Mouse (Mus musculus) gastrocnemius, postnatal 14 days (tissue): ENCODE measurements at regions not wholly inside any gene's neighbourhood (a gene's known extent, or its start where the extent isn't known, plus 50 kb on each side); places are given as distances from the start of the nearest gene placed in this dataset.

Experiments used
- DNase-seq: peaks from one replicate; pipeline ENCODE4 v3.0.0; 2021; ENCODE audit warnings: mixed read lengths
- intact Hi-C: fragments of 180-260 bp; cut with DNase I; formaldehyde crosslinking; loops from one replicate; pipeline ENCODE4 v1.15.1; 2025; ENCODE audit warnings: low total_unique reads

DNA sequence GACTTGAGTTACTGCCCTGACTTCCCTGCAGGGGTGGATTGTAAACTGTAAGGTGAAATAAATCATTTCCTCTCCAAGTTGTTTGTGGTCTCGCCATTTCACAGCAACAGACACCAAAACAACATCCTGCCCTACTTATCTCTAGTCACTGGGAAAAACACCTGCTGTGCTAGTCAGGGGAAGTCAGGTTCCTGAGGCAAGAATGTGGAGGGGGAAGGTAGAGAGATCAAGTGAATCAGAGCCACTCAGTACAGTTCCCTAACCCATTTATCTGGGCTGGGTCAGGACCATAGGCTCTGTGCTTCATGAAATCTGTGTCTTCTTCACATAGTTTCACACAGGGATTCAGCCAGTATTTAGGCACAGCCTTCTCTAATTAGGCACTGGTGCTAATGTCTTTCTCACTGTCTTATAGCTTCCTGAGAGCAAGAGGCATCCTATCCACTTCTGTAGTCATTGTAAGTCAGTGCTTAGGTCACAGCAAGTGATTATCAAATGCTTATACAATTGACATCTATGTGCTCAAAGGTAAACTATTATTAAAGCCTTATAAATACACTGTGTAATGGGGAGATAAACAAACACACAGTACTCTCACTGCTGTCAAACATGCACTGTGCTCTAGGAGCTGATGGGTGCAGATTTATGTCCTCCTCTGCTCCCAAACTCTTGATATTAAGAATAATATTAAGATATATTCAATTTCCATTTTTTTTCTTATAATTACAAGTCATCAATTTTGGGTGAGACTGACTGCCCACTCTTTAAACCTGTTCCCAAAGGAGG lies 487.4 kb upstream of the Marcks start:
- intact Hi-C loops, result no loop called here
- DNase-seq, result no peak

DNA sequence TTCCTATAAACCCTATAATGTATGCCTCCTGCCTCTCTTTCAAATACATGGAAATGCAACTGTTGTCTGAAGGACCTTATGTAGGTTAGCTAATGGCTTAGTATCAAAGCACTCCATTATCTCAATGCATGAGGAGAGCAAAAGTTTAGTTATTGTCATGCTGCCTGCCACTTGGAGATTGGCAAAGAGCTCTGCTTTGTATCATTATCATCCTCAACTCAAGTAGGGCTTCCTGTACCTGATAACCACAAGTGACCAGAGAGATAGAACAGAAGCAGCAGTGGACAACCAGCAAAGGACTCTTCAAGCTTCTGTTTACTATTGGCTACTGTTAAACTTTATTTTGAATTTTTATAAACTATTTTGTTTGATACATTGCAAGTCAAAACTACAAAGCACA lies 484.3 kb upstream of the Marcks start:
- DNase-seq, result no peak
- intact Hi-C loops, result no loop called here

DNA sequence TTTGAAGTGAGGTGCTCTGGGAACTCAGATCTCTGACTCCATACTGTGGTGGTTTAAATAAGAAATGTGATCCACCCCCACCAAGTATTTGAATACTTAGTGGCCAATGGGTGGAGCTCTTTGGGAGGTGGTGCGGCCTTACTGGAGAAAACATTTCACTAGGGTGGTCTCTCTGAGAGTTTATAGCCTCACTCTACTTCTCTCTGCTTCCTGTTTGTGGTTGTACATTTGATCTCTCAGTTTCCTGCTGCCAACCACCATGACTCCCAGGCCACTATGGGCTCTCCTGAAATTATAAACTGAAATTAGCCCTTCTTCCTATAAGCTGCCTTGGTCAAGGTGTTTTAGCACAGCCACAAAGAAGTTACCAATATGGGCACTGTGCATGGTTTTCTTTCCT lies 479.9 kb upstream of the Marcks start:
- DNase-seq, result no peak
- intact Hi-C loops, result no loop called here

DNA sequence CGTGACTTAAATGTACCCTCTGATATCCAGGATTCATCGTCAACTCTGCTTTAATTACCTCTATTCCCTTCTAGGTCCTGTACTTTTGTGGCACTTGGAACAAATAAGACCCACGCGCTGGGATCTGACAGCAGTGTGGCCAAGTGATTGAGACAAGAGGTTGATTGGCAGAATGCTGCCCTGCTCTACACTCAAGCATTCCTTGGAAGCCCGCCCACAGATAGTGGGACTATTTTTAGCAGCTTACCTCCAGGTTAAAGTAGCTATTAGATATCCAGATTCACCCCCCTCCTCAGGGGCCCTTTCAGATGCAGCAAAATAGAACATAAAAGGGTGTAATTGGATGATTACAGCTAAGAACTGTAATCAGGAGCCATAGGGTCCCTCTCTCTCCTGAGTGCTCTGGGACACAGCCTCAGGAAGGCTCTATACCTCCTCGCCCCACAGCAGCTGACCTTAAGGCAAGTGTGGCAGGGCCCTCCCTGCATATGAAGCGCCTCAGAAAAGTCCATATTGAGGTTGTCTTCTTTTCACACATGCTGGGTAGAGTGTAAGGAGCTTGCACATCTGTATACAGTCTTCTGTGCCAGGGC lies 479.1 kb upstream of the Marcks start:
- intact Hi-C loops, result no loop called here
- no peak for DNase-seq

DNA sequence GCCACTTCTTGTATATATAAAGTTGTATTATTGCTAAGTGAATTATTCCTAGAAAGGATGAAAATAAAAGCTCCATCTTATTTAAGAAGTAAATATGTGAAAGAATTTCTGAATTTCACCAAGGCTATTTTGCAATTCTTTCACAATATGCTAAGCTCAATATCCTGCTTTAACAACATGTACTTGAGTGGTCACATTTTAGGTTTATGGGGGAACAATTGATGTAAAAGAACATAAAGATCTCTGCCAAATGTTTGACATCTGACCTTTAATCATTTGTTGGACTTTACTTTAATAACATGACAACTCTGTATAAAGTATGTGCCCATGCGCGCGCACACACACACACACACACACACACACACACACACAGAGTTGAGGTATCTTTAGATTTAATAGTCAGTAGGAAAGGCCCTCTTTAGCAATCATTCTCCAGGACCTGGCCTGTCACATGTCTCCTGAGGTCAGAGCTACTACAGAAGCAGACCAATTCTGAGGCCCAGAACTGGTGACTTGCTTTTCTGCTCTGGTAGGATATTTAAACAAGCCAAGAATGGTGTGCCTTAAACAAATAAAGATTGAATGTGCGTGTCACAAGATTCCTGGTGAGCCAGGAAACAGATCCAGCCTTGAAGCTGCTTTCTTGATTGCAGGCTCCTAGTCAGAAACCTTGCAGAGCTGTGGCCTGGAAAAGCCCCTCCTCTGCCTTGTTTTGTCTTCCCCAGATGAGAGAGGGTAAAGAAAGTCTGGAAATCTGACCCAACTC lies 477.4 kb upstream of the Marcks start:
- intact Hi-C loops, result no loop called here
- no peak for DNase-seq

DNA sequence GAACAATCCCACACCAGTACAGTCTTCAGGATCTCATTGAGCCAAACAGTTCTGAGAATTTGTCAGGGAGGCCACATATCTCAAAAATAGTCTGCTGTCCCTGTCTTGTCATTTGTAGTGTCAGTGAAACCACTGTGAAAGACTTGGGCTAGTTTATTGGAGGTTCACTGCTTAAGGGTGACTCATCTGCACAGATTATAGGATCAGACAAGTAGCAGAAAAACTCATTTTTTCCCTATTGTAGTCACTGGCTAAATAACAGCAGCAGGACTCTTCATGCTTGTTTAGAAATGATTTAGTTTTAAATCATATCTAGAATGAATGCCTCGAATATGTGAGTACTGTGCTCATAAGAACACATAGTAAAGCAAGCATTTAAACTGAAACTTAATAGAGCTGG lies 475.2 kb upstream of the Marcks start:
- intact Hi-C loops, result no loop called here
- DNase-seq, result no peak

DNA sequence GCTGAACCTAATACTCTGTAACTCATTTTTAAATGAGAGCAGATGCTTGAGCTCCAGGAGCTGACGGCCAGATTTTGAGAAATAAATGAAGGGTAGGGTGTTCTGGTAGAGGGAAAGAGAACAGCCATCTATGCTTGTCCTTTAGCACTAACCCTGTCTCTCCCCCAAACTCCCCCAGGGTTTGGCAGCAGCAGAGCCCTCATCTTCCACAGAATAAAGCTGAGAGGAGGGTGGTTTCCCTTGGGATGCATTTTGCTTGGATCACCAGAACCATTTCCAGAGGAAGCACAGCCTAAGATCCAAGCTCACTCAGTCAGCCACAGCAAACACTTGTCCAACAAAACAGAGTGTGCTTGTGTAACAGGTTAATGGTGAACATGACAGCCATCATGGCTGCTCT lies 464.8 kb upstream of the Marcks start:
- intact Hi-C loops, result no loop called here
- DNase-seq, result peak; percentile 10

DNA sequence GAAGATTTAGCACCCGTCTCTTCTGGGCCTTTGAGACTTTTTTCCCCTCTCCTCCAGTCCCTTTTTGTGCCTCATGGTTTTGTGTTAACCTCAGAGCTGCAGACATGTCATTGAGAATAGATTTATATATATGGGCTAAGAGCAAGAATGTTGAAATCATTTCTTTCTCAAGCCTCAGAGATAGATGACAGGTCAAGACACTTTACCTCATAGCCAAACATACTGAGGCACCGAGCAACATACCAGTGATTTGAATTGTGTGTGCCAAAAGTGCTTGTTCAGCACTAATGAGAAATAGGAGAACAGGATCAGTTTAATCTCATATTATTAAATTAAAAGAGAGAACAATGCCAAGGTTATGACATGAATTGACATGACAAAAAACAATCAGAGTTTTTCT lies 464.2 kb upstream of the Marcks start:
- intact Hi-C loops, result no loop called here
- no peak for DNase-seq

DNA sequence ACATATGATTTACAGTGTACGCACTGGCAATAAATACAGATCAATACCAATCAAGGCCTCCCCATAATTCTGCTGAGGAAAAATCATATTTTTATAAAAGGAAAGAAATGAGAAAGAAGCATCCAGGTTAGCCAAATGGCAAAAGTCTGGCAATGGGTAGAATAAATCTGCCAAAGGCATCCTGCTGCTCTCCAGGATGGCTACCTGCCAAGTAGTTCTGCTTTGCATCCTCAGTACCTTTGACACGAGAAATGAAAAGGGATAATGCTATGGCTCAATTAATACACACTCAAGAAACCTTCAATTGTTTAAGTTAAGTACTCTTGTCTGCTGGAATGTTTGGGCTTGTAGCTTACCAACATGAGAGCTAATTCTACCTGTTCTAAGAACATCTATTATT lies 451.2 kb upstream of the Marcks start:
- intact Hi-C loops, result no loop called here
- no peak for DNase-seq

DNA sequence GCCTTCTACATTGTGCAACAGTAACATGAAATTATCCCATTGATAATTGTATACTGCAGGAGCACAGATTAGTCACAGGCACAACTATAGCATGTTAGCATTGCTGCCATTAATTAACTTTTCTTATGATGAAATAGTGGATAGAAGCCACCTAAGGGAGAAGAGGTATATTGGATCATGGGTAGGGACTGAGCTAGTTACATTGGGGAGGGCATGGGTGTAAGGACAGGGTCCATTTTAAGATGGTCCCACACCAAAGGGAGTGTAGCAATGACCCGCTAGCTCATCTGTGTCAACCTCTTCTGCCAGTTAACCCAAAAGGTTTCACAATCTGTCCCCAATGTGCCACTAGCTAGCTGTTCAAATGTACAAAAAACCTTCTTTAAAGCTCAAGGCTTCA lies 450.3 kb upstream of the Marcks start:
- intact Hi-C loops, result no loop called here
- DNase-seq, result no peak

DNA sequence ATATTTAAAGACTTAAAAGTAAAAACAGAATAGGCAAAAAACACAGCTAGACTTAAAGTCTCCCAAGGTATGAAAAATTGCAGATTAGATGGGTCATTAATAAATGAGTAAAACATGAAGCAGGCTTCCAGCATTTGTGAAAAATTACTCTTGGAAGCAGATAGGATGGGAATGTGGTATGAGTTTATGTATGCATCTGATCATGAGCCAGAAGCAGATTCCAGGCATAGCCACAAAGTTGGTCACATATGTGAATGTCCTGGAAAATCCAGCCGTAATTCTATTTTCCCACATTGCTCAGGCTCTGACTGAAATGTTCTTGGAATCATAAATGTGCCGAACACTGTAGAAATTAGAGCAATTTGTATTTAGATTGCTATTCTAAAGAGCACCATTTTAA lies 432.5 kb upstream of the Marcks start:
- no peak for DNase-seq
- intact Hi-C loops, result no loop called here

DNA sequence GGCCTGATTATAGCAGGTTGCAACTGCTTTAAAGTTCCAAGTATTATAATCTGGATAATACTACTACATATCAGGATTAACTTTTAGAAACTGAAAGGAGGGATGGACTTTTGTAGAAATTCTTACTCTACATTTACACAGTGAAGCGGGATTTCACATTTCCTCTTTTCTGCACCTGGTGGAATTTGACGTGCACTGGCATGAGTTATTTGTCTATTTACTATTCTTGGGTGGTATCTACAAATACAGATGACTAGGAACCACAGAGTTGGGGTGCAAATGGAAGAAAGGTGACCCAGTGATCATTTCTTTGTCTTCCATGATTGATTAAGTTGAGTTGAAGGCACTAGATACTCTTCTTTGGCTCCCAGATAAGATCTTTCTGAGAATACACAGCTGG lies 423.0 kb upstream of the Marcks start:
- intact Hi-C loops, result no loop called here
- no peak for DNase-seq

DNA sequence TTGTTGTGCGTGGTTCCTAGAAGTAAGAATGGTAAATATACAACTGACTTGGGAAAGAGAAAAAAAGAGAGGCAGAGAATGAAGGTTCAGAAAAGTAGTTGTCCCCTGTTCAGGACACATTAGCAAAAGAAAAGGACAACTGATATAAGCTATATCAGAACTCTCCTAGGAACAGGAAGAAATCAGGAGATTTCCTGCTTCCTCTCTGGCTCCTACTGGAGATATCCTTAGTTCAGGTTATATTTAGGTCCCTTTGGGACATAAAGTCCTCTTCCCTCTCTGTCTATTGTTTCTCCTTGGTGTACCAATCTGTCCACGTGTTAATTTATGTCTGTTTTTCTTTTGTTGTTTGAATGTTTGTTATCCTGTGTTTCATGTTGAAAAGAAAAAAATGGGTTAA lies 410.7 kb upstream of the Marcks start:
- DNase-seq, result no peak
- intact Hi-C loops, result no loop called here

DNA sequence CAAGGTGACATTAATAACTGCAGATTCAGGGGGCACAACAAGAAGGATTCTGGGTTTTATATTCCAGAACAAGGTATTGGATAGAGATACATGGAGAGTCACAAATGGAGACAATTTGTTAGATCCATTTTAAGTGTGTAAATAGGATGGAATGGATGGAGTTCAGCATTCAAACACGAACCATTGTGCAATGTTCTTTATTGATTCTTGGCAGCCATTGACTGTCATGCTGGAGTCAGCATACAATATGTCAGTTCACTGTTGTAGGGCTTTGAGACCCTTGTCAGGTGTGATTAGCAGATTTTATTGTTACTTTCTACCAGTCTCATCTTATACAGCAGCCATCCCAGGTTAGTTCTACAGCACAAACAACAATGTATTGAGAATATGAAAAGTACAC lies 402.0 kb upstream of the Marcks start:
- intact Hi-C loops, result no loop called here
- no peak for DNase-seq

DNA sequence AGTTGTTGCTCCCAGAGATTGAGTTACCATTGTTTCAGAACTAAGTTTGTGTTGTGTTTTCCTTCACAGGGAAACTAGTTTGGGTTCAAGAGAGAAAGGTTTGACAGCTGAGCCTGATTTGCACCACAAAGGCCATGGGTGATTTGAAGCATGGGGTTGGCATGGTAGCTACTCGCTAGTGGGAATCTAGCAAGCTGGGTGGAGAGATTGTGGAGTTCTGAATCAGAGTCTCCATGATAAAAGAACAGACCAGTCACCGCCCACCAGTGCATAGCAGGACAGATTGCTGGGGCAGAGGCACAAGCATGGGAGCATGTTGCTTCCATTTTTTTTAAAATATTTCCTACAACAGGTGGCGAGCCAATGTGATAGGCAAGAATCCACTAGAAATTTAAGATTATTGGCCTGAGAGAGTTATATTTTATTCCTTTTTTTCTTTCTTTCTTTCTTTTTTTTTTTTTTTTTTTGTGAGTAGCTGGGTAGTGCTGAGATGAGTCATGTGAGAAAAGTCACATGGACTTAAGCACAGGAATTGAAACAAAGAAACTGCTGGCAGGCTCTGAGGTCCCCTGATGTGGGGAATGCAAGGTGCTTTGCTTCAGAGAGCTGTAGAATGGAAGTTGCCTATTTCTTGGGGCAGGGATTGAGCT lies 367.4 kb upstream of the Marcks start:
- intact Hi-C loops, result no loop called here
- no peak for DNase-seq

DNA sequence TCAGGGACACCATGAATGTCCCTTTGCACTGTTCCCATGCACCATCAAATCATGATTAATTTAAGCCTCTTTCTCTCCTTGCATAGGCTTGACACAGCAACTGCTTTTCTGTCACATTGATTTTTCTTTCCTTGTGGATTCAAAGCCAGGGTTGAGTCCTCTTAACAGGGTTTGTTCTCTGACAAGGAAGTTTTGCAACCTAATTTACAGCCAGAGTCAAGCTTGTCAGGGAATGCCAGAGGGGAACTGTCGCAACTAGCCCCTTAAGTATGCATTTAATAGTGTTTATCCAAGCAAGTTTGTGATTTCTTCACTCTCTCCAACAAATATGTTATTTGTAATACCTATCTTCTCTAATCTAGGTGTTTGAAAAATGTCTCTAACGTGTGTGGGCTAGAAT lies 365.7 kb upstream of the Marcks start:
- intact Hi-C loops, result no loop called here
- no peak for DNase-seq

DNA sequence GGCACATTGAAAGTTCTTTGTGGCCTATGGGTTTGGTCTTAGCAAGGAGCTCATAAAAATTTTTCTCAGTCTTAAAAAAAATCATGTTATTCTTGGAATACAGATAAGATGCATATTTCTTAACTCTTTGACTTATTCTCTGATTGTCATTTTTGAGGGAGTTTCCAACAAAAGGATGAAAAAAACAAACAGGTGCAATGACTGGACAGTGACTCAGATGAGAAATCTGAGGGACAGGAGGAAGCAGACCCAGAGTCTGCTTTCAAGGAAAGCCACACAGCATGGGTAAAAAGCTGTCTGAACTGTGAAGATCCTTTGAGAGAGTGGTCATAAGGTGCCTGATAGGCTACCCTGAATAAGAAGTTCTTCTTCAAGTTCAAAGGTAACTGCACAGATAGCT lies 363.8 kb upstream of the Marcks start:
- intact Hi-C loops, result no loop called here
- DNase-seq, result no peak

DNA sequence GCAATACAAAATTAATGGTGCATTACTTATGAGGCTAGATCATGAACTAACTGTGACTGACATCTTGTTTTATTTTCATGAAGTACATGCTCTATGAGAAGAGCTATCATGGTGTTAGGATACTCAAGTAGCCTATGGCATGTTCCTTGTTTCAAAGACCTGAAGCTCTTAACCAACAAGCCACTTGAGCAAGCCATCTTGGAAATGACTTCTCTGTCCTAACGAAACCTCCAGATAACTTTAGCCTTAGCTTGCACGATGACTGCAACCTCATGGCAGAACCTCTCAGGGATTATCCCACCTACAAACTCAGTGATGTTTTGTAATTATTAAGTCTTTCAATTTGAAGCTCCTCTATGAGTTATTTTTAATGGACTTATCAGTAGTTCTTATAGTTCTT lies 362.3 kb upstream of the Marcks start:
- intact Hi-C loops, result no loop called here
- DNase-seq, result no peak

DNA sequence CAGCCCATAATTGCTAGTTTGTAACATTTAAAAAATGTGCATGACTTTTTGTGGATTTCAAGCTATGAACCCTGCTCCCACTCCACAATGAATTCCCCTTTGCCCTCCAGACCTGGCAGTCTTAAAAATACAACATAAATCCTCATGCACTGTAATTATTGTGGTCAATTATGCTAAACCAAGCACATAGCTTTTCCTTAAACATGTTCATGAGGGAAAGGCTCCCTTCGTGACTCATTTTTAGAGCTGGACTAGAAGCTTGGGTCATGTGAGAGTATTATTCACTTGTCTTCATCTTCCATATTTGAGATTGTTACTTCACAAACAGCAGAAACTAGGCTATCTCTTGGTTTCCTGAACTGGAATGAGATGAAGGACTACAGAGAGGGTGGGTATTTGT lies 356.7 kb upstream of the Marcks start:
- DNase-seq, result no peak
- intact Hi-C loops, result no loop called here

DNA sequence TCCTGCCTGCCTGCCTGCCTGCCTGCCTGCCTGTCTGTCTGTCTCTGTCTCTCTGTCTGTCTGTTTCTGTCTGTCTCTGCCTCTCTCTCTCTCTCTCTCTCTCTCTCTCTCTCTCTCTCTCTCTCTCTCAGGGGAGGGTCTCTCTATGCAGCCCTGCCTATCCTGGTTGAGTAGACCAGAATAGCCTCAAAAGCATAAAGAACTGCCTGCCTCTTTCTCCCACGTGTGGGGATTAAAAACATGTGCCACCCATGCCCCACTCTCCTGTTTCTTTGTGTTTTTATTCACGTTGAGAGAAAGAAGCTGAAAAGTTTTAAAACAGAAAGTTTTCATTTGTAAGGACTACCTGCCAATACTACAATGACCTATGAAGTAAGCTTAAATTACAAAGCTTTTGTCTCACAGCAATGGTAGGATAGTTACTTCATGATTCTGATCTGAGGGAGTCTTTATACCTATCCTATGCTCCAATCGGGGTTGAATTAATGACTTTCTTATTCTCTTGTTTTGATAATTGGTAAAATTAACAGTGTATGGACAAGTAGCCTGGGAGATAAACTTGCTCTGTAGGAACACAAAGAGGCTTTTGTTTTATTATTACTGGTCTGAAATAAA lies 355.9 kb upstream of the Marcks start:
- intact Hi-C loops, result no loop called here
- no peak for DNase-seq
